Mouse (Mus musculus) ovary, postnatal 14 days (tissue): ENCODE measurements around the gene Slamf8.
A peak's percentile ranks its signal among the peaks of the same experiment; 100 is the strongest.

Experiments used
- DNase-seq: peaks from one replicate; pipeline ENCODE4 v3.0.0; 2022; ENCODE audit warnings: low spot score

The Slamf8 gene

DNA sequence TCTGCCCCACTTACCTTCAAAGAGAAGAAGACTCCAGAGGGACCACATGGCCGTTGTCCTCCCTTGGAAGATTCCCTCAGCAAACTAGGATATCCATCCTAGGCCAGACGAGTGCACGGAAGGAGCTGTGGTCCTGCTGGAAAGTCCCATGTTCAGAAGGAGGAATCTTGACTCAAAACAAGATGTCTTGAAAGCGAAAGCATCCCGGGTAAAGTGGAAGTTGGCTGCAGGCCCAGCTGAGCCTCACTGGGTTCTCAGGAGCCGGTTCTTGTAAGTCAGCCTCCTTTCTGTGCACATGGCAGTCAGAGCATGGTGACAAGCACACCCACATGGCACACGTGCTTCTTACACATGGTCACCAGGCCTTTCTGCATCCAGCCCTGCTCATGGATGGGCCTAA is at the start of gene Slamf8:
Slamf8 (minus strand) TSS at position 184 of the 400 bp plus-strand sequence.
- DNase-seq, result no peak

DNA sequence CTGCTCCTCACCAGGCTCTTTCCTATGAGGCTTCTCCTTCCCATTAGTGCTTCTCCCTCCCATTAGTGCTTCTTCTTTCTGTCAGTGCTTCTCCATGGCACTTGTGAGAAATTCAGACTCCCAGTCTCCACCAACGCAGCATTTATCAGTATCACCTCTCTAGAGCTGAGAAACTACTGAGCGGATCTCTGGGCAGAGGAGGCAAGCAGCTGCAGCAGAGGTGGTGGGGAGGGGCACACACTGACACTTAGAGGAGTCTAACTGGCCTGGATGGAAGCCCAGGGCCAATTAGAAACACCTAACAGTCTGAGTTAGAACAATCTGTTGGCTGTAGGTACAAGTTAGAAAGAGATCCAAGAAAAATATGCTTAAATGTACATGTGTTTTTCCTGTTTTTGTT is 48.4 kb upstream of the Slamf8 start:
- DNase-seq, result no peak

DNA sequence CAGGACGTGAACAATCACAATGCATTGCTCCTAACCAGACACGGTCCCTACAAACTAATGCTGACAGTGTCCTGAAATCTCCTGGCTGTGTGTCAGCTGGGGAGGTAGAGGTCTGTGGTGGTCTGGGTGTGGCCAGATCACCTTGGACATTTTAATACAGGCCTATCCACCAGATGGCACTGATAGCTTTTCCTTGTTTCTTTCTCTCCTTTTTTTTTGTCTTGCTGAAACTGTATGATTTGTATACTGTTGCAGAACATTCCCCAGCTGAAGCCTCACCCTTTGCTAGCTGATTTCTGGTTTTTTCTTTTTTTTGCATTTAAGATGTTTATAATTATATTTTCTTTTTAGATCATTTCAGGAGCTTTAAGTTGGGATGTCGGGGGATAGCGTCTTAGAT is 47.4 kb upstream of the Slamf8 start:
- no peak for DNase-seq

DNA sequence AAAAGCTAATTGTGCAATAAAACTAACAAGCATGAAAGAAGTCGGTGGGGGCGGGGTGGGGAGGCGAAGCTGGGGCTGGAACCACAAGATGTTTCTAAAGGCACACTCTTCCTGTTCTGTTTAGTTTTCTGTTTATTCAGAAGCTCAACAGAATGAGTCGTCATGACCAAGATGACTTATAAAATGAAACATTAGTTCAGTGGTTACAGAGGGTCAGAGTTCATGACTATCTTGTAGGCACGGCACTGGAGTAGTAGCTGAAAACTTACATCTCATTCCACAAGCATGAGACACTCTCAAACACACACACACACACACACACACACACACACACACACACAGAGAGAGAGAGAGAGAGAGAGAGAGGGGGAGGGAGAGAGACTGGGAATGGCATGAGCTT is 45.9 kb upstream of the Slamf8 start:
- DNase-seq, result no peak

DNA sequence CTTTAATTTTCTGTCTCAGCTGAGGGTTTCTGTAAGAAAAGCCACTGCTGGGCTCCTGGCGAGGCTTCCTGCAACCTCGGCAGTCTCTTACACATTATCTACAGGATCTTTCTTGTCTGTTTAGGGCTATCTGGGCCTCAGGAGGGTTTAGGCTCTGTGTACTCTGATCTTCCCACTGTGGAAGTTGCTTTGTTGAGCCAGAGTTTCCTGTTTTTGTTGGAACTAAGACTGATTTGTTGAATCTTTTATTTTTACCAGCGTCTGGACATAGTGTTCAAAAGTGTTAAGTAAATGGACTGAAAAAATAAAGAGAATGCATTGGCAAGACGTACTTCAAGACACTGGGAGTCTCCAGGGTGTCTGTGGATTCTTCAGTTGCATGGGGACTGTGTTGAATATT is 44.9 kb upstream of the Slamf8 start:
- DNase-seq, result no peak

DNA sequence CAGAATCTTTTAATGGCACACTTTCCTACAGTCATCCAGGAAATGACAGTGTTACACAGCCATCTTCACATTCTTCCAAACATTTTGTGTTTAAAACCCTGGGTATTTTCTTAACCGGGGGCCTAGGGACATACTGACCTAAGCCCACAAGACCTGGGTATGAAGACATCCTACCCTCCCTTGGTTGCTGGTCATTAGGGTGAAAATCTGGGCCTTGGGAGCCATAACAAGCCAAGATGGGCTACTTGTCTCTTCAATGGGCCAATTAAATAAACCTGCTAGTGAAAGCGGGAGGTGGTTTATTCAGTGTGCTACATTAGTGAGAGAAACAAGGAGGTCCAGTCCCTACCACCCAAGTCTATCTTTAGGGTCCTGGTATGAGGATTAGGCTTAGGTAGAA is 43.8 kb upstream of the Slamf8 start:
- DNase-seq, result no peak

DNA sequence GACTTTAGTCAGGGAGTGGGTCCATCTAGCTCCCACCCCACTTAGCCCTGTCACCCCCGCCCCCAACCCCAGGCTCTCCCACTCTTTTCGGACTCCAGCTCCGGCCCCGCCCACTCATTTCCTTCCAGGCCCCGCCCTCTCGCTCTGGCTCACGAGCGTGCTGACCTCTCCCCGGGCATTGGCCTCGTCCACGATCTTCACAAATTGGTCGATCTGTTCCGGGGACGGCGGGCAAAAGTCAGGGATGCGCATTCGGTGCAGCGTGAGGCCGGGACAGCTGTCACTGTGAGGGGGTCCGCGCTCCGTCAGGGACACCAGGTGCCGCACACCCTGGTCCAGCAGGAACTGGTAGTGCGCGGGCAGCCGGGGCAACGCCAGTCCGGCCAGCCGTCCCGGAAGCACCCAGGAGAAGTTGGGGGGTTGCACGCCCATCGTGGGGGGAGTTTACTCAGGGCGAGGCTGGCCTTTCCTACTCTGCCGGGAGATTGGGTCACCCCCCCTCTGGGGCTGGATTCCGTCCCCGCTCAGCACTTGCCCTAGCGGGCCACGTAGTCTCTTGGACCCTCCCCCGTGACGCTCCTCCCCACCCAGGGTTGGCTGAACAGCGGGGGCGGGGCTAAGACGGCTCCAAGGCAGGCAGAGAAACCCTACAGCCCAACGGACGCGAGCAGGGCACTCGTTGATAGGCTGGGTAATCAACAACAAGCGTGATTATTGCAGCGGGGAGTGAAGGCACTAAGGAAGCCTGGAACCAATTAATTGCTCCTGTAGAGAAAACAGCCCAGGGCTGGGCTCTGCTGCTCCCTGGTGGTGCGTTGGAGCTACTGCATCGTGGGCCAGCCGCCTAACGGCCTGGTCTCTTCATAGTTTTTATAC is 42.3 kb upstream of the Slamf8 start, which contains the start of gene Dusp23:
Dusp23 (minus strand) TSS at position 512 of the 876 bp plus-strand sequence.
- peak; percentile 91 for DNase-seq

DNA sequence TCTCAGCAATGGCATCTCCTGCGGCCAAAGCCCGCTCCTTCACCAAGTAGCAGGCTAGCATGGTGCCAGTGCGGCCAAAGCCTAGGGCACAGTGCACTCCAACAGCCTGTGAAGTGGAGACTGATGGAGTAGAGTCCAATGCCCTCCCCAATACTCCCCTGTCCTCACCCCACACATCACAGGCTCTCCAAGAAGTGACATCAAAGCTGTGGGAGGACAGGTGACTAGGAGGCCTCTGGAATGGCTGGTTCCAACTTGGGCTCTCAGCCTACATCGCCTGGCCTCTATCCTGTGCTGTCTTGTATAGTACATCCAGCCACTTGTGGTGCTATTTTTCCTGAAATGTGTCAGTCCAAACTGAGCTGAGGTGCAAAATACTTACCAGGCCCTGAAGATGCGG is 41.4 kb upstream of the Slamf8 start:
- no peak for DNase-seq

DNA sequence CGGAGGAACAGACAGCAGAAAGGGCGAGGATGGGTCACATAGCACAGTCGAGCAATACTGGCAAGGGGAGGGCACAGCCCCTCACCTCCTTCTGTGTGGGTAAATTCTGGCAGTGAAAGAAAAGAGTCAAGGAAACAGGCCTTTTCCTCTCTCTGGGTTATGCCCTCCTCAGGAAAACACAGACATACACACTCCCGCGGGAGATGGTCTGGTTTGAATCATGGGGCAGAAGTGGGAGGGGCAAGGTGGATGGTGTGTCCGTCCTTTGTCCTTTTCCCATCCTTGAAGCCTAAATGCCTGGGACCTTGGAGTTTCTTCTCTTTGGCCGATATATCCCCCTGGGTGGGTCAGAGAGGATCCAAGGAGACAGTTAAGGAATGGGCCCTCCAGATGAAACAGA is 39.5 kb upstream of the Slamf8 start:
- DNase-seq, result no peak

DNA sequence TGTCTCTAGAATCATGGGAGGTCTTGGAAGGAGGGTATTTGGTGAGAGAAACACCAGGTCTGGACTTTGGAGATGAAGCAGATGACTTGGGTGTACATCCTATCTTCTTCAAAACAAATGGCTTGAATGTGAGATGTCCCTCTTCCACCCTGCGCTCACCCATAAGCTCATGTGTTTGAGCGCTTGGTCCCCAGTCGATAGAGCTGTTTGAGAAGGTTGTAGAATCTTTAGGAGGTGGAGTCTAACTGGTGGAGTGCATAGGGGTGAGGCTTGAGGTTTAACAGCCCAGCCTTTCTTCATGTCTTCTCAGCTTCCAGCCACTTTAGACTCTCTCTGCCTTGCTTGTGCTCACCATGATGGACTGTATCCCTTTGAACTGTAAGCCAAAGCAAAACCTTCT is 35.9 kb upstream of the Slamf8 start:
- DNase-seq, result no peak

DNA sequence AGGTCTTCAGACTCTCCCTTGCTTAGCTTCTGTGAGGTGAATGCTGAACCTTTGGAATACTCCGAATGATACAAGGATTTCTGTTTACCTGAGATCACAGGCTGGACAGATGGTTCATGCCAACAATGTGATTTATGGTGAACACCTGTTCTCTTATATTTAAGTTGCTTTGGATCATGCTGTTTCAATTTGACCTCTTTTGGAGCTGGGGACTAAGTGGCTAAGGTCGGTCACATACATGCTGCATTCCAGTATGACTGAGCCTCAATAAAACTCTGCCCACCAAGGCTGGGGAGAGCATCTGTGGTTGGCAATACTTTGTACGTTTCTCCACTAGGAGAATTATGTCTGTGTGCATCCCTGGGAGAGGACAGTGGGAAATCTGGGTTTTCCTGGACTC is 33.7 kb upstream of the Slamf8 start:
- no peak for DNase-seq

DNA sequence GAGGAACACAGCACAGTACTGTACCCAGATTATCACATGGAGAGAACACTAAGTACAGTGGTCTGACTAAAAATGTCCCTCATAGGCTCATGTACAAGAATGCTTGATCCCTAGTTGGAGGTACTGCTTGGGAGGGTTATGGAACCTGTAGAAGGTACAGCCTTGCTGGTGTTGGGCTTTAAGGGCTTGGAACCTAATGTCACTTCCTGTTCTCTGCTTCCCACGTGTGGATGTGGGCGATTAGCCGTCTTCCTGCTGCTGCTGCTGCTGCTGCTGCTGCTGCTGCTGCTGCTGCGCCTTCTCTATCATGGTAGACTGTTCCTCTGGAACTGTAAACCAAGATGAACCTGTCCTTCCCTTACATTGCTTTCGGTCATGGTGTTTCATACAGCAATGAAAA is 33.2 kb upstream of the Slamf8 start:
- DNase-seq, result no peak

DNA sequence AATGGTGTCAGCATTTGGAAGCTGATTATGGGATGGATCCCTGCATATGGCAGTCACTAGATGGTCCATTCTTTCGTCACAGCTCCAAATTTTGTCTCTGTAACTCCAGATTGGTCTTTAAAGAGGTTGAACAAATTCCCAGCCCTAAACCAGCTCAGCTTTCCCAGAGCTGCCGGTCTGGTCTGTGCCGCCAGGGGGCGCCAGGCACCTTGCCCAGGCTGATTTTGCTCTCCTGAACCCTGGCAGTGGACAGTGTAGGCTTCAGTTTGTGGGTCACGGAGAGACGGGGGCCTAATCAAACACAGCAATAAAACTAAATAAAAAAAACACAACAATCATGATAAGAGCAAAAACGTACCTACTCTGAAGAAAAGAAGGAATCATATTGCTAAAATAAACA is 28.9 kb upstream of the Slamf8 start:
- peak; percentile 69 for DNase-seq

DNA sequence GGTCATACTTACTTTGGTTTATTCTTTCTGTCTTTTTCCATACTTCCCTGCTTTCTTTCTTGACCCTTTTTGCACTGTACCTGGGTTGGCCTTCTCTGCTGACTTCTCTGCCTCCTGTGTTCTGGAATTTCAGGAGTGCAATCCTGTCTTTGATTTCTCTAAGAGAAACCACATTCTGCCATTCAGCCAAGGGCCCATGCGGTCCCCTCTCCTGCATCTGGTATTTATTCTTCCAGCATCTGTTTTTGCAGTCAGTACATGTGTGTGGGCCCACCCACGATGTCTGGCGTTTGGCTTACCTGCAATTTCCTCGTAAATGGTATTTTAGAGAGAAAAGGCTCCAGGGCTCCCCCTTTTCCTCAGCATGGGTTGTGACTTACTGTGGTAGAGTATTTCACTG is 27.8 kb upstream of the Slamf8 start:
- no peak for DNase-seq

DNA sequence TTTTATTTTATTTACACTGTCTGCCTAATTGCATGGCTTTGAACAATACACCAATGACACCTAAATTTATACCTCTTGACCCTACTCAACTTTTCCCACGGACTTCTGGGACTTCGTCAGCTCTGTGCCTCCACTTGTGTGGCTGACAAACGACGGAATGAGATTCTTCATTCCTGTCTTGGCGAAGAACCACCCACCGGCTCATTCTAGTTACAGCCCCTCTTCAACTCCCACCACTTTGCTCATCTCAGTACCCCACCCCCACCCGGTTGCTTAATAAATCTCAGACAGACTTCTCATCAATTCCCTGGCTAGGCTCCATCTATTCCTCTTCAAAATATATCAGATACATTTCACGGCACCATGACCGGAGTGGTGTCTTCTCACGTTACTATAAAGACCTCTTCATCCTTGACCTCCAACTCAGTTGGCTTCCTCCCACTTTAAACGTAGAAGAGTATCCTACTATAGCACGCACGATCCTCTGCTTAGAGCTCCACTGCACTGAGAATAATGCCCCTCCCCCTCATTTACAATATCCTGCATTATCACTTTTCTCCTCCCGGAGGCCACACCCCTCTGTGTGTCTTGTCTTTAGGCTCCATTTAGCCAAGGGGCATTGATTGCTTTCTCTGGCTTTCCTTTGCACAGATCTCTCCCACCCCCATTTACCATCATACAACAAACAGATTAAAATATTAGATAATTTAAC is 27.2 kb upstream of the Slamf8 start:
- no peak for DNase-seq

DNA sequence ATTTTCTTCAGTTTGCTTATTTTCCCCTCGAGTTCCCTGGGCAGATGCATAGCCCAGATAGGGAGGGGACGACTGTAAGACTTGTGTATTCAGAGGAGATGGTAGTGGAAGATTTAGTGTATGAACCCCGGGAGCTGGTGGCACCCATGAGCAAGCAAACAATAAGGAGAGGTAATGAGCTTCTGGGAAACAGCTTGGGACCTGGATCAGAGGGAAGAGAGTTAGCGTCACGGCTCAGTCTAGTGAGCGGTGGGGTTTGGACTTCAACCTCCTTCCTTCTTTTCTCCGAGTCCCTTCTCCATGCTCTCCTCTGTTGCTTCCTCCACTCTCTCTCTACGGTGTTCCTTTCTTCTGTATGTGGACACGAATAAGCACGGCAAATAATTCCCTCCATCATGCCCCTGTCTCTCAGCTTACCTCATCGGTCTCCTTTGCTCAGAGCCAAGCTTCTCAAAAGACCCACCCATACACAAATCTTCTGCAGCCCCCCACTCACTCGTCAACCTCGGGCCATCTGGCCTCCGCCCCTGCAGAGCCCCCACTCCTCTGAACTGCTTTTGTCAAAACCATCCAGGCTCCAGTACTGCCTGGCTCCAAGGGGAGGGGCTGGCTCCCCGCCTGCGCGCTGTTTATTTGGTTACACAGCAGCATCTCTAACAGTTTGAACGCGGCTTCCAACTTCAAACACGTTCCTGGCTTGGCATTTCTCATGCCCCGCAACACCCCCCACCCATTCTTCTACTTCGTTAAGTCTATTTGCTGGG is 26.4 kb upstream of the Slamf8 start:
- no peak for DNase-seq

DNA sequence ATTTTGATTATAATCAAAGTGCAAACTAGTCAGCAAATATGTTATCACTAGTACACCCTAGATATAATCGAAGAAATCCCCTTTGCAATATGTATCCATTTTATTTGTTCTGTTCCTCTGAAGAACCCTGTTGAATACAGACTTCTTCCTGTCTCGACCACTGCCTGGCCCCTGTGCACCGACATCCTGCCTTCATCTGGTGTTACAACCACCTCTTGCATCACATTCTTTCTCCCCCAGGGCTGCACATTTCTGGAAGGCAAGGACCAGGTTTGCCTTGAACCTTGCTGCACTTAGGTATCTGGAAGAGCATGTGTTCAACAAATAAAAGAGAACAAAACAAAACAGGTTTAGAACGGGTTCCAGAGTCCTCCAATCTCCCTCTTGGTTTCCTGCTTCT is 25.0 kb upstream of the Slamf8 start:
- DNase-seq, result no peak

DNA sequence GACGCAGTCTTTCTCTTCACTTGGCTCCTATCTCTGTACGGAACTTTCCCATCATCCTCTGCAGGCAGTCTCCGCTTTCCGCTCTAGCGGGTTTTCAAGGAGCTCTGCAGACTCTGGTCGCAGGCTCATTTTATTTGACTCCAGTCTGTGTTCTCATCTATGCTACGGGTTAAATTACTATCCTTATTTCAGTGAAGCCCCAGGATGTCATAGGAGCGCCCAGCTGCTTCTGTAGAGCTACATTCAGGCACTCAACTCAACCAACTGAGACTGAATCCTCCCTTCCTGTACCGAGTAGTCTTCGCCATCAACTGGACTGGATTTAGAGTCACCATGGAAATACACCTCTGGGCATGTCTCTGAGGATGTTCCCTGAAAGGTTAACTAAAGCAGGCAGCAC is 24.3 kb upstream of the Slamf8 start:
- DNase-seq, result no peak

DNA sequence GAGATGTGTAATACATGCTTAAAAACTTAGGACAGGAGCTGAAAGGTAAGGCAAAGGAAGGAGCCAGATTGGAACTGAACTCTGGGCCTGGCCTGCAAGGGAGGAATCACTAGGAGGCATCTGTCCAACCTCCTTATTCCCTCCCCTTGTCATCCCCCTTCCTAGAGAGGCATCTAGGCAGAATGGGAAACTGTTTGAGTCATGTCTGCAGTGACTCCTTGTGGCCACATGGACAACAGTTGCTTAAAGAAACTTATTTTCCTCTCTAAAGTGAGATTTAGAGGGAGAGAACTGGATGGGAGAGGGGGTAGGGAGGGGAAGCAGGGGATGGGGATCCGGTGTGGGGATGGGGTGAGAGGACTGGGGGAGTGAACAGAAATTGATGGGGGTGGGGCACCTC is 22.4 kb upstream of the Slamf8 start:
- DNase-seq, result no peak

DNA sequence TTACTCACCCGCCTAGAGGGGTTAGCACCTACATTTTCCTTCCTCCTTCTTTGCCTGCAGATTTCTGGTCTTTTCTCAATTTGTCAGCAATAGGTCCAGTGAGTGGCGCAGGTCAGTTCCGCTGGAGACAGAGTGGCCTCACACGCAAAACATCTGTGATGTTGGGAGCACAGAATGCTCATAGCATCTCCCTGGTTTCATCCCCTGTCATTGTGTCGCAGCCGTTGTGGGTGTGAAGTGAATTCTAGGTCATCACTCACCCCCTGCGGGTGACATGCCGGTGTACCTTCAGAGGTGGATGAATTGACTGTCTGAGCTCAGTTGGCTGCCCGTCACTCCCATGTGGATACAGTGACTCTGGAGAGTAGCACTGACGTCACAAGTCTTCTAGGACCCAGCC is 20.9 kb upstream of the Slamf8 start:
- DNase-seq, result no peak

DNA sequence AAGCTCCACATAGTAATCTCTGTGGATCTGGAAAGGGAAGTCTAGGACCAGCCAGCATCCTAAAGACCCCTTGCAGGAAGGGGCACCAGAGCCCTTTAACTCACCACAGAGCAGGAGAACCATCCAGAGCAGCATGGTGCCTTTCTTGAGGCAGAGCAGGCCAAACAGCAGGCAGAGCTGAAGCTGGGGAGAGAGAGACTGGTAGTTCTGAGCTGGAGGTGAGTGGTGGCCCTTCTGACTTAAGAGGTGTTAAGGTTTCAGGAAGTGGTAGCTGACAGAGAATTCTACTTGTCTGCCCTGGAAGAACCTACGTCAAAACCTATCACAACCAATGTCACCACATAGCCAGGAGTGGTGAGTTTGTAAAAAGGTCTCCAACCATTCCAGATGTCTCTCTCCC is 12.0 kb upstream of the Slamf8 start, which contains the start of gene Fcrl6:
Fcrl6 (minus strand) TSS at position 226 of the 400 bp plus-strand sequence.
- DNase-seq, result no peak

DNA sequence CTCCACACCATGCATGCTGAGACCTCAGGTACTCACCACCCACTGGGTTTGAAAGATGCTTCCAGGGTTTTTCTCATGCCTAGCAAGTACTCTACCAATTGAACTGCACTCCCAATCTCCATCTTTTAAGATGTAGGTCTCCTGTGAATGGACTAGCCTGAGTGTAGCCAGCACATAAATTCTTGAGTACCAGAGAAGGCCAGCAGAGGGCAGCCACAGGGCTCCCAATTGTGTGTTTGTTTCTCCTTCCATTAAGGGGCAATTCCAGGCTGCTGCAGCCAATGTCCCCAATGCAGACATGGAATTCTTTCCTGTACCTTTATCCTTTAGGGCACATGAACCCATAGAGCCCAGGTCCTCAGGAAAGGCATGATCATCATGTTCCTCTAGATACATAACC is 4.1 kb upstream of the Slamf8 start:
- DNase-seq, result peak; percentile 36

DNA sequence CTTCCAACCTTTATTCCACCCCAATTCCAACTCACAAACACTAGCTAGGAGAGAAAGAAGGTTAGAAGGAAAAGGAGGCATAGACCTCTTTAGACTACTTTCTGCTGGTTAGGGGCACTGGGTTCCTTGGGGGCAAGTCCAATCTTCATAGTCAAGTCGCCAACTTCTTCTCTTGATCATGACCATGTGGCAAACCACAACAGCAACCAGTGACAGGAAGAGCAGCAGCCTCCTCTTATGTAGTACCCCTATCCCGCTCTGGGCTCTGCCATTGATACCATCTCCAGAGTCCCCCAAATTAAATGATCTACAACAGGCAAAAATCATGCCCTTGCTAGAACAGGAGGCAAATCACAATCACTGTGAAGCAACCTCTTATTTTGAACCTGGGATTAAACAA is 3.6 kb upstream of the Slamf8 start:
- no peak for DNase-seq
